Mouse (Mus musculus): ENCODE results near the gene Sf3a1.
A peak's percentile ranks its signal among the peaks of the same experiment; 100 is the strongest.
"Not testable (repeated sequence)": the region's sequence is repeated elsewhere in the genome, so short reads cannot be mapped to it uniquely, and the experiment has no call there.

The Sf3a1 gene

DNA sequence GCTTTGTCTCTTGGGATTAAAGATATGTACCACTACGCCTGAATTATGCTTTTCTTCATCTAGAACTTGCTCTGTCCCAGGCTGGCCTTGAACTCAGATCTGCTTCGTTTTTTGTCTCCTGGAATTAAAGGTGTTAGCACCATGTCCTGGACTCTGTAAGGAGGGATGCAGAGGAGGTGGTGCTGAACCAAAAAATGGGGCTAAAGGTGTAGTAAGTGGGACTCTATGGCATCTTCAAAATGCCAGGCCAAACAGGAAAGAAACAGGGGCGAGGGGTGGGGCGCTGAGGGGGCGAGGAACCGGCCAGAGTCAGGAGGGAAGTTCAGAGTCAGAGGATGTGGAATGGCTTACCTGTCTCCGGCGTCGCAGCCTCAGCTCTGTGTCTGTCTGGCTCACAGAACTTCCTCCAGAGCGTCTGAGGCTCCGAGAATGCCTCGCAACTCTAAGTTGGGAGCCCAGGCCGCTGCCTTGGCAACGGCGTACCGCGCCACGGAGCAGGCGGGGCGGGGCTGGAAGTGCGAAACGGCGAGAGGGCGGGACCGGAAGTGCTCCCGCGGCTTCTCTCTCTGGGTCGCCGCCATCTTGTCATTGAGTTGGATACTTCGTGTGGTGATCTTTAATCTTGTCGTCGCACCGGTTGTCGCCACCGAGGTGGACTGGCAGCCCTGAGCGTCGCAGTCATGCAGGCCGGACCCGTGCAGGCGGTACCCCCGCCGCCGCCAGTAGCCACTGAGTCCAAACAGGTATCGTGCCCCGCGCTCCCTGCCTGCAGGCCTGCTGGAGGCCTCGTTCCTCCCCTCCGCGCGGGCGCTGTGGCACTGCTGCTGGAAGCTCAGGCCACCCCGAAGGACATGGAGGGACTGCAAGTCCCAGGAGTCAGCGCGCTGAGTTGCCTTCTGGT lies at the start of gene Sf3a1, which contains the start of gene Ccdc157:
TSS of gene Sf3a1 (plus strand) at position 543 of the 901 bp plus-strand sequence.
TSS of gene Ccdc157 (minus strand) at position 486 of the 901 bp plus-strand sequence.
- DNase-seq = peak; percentile 99

GRCm38 (mm10) chr11:4112033-4112432 lies 48.1 kb upstream of the Sf3a1 start:
- DNase-seq = no peak

DNA sequence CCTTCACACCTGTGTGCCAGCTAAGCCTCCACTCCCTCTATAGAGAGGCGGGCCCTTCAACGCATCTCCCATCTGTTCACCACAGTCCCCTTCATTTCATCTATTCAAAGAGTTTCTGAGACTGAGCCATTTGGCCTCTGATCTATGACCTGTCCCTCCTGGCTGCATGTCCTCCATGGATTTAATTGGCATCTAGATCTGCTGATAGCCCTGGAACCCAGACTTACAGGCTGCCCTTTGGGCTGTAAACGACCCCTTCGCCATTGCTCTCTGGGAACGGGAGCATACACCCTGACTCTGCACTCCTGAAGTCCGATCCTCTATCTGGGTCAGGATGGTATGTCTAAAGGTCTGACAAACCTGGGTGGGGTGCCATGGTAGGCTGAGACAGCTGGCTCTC lies 47.3 kb upstream of the Sf3a1 start:
- DNase-seq = no peak

DNA sequence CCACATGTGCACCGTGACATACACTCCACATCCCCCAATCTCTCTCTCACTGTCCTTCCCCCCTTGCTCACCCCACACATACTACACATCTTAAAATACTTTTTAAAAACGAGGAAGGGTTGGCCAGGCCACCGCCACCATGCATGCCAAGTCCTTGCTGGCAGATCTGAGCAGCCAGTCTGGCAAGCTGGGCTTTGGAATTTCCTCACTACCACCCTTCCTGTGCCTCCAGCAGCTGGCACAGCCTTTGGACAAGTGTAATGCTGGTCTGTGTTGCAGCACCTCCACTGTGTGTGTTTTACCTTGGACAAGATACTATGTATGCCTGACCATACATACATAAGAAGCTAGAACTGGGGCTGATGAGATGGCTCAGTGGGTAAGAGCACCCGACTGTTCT lies 46.7 kb upstream of the Sf3a1 start:
- DNase-seq = no peak

DNA sequence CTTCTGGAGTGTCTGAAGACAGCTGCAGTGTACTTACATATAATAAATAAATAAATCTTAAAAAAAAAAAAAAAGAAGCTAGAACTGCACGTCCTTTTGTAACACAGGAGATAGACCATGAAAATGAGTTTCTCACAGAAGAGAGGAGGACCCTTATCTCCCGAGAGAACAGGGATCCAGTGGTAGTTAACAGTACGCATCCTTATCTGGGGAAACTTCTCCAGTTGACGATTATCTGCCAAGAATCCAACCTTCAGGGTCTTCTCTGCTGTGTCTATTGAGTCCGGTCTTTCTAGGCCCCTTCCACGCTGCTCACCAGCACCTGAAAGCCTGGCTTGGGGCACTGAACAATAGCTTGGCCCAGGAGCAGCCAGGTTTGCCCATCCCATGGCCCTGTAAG lies 46.2 kb upstream of the Sf3a1 start:
- DNase-seq = no peak

DNA sequence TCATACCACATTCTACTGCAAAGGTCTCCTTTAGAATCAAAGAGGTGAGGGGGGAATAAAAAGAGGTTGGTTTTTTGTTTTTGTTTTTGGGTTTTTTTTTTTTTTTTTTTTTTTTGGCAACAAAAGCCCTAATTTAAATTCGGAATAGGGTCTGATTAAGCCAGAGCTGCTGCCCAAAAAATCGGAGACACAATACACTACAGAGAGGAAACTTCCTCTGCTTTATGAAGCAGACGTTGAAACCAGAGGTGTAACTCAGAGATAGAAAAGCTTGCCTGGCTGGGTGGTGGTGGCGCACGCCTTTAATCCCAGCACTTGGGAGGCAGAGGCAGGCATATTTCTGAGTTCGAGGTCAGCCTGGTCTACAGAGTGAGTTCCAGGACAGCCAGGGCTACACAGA lies 45.6 kb upstream of the Sf3a1 start:
- DNase-seq = not testable (repeated sequence)

DNA sequence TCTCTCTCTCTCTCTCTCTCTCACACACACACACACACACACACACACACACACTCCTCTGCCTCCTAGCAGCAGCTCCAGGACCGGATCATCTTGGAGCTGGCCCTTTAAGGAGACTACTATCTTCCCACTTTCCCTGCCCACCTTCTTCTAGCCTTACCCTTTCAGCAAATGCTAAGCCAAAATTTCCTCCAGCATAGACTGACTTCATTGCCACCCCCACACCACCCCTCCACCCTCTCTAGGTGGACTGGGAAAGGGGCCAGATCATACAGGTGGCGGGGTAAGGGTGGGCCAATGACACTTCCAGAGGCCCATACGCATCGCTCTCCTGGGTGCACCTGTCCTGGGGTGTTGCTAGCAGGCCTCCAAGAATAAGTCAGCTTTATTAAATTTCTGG lies 44.7 kb upstream of the Sf3a1 start:
- DNase-seq = no peak

DNA sequence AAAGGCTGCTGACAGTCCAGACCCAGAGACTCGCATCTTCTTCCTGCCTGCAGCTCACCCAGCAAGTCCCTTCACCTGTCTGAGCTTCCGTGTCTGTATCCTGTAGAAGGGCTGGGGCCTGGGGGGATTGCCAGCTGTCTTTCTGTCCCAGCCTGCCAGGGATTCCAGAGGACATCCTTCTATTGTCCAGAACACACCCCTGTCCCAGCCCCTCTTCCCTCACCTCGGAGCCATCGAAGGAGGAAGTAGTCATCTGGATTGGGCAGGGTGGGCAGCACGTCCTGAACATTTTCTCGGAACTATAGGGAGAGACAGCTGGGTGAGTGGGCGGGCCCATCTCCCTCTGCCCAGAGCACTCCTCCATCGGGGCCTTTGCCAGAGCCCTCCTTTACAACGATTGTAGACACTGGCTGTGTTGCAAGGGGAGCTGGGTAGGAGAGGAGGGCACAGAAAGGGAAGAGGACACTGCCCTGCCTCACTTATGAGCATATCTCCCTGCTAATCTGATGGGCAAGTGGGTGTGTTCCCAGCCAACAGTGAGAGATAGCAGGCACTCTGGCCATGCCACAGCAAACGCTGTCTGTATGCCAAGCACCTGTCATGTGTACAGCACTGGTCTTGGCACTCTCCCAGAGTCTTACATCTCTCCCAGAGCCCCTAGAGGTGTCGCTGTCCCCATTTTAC lies 43.5 kb upstream of the Sf3a1 start:
- DNase-seq = peak; percentile 91

GRCm38 (mm10) chr11:4117372-4118071 lies 42.6 kb upstream of the Sf3a1 start:
- no peak for DNase-seq

- peak; percentile 96 for DNase-seq
These were observed 41.8 kb upstream of the Sf3a1 start for GRCm38 (mm10) chr11:4118081-4118921.

DNA sequence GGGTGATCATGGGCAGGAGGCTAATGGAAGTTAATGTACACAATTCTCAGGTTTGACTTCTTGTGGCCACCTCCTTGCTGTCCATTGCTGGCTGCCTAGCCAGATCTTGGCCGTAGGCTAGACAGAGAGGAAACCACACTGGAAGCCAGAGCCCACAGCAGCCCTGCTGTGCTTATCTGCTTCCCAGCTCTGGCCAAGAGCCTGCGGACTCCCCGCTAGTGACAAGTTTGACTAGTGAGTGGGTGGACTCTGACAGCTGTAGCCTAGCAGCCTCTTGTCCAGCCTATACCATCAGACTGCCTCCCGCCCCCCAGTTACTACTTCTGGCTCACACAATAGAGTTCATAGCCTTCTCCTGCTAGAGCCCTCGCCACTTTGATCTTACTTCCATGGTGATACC lies 40.5 kb upstream of the Sf3a1 start:
- DNase-seq = no peak

DNA sequence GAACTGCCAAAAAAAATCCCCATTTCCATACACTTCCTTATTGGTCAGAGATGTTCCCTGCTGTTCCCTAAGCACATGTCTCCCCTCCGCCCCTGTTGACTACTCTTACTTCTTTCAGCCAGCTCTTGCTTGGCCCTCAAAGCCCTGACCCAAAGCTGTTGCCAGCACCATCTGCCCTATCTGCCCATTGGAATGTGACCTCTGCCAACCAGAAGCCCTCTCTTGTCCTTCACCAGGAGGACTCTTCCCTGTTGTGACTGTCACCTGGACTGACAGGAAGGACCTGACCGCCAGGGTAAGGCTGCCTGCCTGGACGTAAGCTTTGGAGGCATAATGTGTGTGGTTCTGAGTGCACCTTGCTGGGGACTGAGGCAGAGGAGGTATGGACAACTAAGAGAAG lies 38.5 kb upstream of the Sf3a1 start:
- DNase-seq = no peak

- DNase-seq = no peak
These were observed 37.9 kb upstream of the Sf3a1 start for GRCm38 (mm10) chr11:4122226-4122625.

- DNase-seq = no peak
These were observed 37.2 kb upstream of the Sf3a1 start, which contains the start of gene Sec14l2 for GRCm38 (mm10) chr11:4122742-4123579. Gene Sec14l2 (minus strand): TSS chr11:4123415.

GRCm38 (mm10) chr11:4123922-4124321 lies 36.2 kb upstream of the Sf3a1 start:
- no peak for DNase-seq

- DNase-seq = no peak
These were observed 33.1 kb upstream of the Sf3a1 start for GRCm38 (mm10) chr11:4127059-4127458.

GRCm38 (mm10) chr11:4128461-4128860 lies 31.7 kb upstream of the Sf3a1 start:
- not testable (repeated sequence) for DNase-seq

DNA sequence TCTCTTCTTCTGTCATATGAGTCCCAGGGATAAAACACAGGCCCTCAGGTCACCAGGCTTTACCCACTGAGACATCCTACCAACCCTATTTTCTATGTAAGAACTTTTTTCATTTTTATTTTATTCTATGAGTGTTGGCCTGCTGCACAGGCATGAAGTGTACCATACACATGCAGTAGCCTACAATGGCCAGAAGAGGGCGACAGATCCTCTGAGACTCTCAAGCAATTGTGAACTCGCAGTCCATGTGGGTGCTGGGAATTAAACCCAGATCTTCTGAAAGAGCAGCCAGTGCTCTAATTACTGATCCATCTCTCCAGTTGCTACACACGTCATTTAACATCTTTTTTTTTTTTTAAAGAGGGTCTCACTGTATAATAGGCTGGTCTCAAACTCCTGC lies 26.7 kb upstream of the Sf3a1 start:
- DNase-seq = no peak

DNA sequence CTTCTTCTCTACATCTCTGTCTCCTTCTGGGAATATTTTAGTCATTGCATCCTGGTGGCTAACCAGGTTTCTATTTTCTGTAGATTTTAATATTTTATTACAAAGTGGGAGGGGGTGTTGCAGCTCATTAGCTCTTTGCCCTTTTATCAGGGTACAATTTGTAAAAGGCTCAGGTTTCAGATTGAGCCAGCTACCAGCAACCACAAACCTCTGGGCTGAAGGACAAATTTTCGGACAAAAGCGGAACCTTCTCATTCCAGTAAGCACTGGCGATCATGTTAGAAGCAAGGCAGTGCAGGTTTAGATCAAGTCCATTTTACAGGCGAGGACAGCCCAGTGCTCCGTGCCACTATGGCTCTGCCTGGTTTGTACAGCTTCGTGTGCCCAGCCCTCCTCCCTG lies 25.8 kb upstream of the Sf3a1 start:
- DNase-seq = no peak

GRCm38 (mm10) chr11:4134986-4135935 lies 24.9 kb upstream of the Sf3a1 start, which contains the start of gene Rnf215:
Gene Rnf215 (plus strand): TSS chr11:4135202.
- peak; percentile 99 for DNase-seq
